Mouse (Mus musculus): ENCODE data around the gene Gm47995.
"Not testable (repeated sequence)": the region's sequence is repeated elsewhere in the genome, so short reads cannot be mapped to it uniquely, and the experiment has no call there.

The Gm47995 gene

DNA sequence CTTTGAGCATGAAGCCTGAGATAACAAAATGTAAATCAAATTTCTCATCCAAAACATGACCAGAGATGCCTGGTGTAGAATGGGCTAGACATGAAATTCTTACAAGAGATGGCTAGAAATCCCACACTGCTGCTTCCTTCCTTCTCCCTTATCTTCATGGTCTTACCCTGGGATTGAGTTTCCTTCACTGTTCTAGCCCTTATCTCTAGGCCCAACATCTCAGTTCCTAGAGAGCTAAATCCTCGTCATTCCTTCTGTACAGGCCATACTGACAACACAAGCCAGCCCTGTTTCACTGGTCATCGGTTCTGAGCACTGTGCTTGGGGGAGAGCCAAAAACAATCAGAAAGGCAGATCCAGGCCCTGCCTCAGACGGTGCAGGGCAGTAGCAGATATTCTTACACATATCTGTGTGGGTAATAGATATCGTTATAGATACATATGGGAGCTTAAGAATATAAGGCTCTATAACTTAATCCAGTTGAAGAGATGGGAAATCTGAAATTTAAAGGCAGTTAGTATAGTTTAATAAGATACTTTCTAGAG lies 11.3 kb upstream of the Gm47995 start:
- DNase-seq, result not testable (repeated sequence)

DNA sequence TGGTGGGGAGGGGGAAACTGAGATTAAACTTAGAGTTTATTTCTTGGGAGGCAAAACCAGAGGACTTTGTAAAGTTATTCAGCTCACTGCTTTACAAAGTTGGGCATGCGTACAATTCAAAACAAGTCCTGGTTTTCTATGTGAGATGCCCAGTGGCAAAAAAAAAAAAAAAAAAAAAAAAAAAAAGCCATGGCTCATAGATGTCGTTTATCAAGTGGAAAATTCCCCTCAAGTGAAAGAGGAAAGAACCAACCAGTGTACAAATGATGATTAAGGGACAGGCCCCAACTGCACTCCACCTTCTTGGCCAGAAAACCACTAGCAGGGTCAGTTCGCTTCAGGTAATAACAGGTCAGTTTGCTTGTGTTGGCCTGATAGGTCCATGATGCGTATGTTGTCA lies 9.8 kb upstream of the Gm47995 start:
- no peak for DNase-seq

DNA sequence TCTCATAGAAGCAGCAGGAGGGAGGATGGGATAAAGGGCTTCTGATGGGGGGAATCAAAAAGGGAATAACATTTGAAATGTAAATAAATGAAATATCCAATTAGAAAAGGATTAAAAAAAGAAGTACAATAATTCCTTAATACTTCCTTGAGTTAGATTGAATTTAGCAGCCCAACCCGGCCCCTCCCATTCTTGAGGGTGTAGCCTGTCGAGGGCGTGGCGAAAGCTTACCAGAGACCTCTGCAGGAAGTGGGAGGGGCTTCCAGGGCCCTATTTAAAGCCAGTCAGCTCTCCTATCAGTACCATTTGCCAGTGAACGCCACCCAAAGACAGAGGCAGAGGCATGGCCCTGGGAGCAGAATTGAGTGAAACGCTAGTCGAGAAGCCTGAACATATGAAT lies 6.2 kb upstream of the Gm47995 start, which contains the start of gene Gm8947:
Gm8947 (plus strand) TSS at position 302 of the 400 bp plus-strand sequence.
- DNase-seq, result not testable (repeated sequence)

DNA sequence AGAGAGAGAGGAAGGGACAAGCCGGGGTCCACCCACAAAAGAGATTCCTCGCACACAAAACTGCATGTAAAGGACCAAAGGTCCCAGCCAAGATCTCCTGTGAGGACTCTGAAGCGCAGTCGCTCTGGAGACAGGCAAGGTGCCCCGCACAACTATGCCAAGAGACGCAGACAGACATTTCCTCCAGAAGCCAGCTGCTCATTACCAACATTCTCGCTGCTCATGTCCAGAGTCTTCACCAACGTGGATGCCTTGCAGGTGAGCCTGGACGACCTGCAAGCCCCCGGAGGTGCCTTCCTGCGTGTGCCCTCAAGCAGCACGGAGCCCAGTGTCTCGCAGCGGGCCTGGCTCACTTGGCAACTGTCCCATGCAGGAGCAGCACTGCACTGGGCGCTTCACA lies 5.5 kb upstream of the Gm47995 start:
- not testable (repeated sequence) for DNase-seq

DNA sequence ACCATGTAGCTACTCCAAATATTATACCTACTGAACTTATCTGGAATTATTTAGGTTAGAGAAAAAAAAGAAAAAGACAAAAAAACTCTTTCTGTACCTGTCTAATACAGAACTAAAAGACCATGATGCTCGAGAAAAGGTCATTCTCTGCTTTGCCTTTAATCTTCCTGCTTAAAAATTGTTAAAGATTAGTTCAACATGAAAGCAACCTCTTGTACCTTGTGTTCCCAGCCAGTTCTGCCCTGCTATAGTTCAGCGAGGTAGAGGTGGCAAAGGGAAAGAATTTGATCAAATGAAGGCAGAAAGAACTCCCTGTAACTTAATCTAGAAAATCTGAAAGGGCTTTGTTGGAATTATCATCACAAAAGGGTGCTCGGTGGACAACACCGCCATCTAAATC lies 2.3 kb upstream of the Gm47995 start:
- DNase-seq, result not testable (repeated sequence)

DNA sequence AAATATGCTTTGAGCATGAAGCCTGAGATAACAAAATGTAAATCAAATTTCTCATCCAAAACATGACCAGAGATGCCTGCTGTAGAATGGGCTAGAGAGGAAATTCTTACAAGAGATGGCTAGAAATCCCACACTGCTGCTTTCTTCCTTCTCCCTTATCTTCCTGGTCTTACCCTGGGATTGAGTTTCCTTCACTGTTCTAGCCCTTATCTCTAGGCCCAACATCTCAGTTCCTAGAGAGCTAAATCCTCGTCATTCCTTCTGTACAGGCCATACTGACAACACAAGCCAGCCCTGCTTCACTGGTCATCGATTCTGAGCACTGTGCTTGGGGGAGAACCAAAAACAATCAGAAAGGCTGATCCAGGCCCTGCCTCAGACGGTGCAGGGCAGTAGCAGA lies 1.6 kb upstream of the Gm47995 start:
- DNase-seq, result not testable (repeated sequence)

DNA sequence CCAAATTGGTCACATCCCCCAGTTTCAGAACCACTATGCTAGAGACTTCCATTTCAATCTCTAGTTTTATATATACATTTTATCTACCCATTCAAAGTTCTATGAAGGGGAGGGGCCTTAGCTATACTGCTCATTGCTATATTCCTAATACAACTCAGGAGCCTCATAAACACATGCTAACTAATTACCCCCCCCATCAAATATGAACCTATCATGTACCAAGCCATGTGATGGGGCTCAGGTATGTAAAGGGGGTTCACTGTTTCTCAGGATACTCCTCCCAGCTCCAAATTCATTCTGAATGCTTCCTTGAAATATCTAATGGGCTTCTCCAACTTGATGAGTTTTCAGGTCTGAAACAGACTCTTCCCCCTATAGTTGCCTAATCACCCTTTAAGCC lies 2.4 kb downstream of the Gm47995 start:
- DNase-seq, result not testable (repeated sequence)

DNA sequence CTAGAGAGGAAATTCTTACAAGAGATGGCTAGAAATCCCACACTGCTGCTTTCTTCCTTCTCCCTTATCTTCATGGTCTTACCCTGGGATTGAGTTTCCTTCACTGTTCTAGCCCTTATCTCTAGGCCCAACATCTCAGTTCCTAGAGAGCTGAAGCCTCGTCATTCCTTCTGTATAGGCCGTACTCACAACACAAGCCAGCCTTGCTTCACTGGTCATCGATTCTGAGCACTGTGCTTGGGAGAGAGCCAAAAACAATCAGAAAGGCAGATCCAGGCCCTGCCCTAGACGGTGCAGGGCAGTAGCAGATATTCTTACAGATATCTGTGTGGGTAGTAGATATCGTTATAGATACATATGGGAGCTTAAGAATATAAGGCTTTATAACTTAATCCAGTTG lies 4.5 kb downstream of the Gm47995 start:
- not testable (repeated sequence) for DNase-seq

DNA sequence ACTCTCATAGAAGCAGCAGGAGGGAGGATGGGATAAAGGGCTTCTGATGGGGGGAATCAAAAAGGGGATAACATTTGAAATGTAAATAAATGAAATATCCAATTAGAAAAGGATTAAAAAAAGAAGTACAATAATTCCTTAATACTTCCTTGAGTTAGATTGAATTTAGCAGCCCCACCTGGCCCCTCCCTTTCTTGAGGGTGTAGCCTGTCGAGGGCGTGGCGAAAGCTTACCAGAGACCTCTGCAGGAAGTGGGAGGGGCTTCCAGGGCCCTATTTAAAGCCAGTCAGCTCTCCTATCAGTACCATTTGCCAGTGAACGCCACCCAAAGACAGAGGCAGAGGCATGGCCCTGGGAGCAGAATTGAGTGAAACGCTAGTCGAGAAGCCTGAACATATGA lies 5.6 kb downstream of the Gm47995 start, which contains the start of gene 3110040M04Rik:
3110040M04Rik (plus strand) TSS at position 304 of the 400 bp plus-strand sequence.
- not testable (repeated sequence) for DNase-seq

DNA sequence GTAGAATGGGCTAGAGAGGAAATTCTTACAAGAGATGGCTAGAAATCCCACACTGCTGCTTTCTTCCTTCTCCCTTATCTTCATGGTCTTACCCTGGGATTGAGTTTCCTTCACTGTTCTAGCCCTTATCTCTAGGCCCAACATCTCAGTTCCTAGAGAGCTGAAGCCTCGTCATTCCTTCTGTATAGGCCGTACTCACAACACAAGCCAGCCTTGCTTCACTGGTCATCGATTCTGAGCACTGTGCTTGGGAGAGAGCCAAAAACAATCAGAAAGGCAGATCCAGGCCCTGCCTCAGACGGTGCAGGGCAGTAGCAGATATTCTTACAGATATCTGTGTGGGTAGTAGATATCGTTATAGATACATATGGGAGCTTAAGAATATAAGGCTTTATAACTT lies 10.2 kb downstream of the Gm47995 start:
- DNase-seq, result not testable (repeated sequence)

DNA sequence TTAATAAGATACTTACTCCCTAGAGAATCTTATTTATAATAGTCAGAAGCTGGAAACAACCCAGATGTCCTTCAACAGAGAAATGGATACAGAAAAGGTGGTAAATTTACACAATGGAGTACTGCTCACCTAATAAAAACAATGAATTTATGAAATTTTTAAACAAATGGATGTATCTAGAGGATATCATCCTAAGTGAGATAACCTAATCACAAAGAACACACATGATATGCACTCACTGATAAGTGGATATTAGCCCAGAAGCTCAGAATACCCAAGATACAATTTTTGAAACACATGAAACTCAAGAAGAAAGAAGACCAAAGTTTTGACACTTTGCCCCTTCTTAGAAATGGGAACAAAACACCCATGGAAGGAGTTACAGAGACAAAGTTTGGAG lies 10.7 kb downstream of the Gm47995 start:
- DNase-seq, result not testable (repeated sequence)

DNA sequence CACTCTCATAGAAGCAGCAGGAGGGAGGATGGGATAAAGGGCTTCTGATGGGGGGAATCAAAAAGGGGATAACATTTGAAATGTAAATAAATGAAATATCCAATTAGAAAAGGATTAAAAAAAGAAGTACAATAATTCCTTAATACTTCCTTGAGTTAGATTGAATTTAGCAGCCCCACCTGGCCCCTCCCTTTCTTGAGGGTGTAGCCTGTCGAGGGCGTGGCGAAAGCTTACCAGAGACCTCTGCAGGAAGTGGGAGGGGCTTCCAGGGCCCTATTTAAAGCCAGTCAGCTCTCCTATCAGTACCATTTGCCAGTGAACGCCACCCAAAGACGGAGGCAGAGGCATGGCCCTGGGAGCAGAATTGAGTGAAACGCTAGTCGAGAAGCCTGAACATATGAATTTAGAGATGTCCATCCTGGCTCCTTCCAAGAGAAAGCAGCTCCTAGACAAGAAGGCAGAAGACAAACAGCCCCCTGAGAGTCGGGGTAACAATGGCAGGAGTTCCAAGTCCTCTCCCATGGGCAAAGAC lies 11.6 kb downstream of the Gm47995 start, which contains the start of gene Gm47996:
Gm47996 (plus strand) TSS at position 308 of the 532 bp plus-strand sequence.
- DNase-seq, result not testable (repeated sequence)

DNA sequence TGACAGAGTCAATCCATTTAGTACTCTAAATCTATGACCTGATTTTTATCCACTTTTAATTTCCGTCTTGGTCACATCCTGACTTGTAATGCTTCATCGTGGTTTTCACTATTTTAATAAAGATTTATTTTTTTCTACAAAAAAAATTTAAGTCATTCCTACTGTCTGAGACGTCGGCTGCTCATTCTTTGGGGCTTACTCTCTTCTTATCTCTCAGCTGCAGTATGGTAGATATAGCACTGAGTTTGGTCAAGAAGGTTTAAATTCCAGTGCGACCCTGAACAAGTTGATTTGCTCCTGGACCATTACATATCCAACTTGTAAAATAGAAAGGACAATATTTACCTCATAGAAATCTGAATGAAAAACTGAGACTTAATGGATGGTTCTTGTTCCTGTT lies 13.4 kb downstream of the Gm47995 start:
- DNase-seq, result not testable (repeated sequence)

DNA sequence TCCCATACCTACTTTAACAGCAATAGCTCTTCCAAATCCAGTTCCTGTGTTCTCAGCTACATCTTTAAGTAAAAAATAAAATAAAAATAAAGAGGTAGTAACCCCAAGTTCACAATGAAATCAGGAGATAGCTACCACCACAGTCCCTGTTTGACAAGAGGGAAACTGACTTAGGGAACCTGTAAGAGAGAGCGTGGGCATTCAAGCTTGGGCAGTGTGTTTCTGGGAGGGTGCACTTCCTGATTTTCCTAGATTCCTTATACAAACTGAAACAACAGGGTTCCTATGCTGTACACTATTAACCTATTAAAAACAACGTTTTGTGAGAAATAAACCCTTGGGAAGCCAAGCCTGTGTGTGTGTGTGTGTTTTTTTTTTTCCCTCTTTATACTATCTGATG lies 16.6 kb downstream of the Gm47995 start:
- DNase-seq, result no peak

DNA sequence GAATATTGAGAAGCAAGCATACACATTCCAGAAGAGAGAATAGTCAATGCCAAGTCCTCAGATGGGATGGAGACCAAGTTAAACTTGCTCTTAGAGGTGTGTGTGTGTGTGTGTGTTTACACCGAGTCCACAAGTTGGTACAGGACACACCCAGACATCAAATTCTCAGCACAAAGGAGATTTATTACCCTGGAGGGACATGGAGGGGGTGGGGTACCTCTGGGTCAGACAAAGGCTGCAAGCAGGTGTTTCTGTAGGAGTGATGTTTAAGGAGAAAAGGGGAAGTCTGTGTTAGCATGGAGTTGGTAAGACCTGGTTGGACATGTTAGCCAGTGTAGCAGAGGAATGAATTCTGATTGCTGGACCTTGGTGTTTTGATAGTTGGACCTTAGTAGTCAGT lies 17.7 kb downstream of the Gm47995 start:
- no peak for DNase-seq

DNA sequence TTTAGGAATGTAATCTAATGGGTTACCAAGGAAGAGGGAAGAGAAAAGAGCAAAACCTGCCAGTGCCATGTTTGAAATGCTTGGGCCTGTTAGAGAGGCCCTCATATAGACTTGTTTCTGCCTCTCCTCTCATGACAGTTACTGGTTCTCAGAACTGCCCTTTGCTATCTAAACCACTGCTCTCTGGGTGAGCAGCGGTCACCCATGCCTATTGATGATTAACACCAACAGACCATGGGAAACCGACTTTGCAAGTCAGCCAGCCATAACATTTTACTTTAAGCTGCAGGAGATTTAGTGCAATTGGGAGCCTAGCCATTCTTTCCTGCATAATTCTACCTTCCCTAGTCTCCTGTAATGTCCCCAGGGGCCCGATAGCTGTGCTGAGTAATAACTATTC lies 18.2 kb downstream of the Gm47995 start:
- no peak for DNase-seq

DNA sequence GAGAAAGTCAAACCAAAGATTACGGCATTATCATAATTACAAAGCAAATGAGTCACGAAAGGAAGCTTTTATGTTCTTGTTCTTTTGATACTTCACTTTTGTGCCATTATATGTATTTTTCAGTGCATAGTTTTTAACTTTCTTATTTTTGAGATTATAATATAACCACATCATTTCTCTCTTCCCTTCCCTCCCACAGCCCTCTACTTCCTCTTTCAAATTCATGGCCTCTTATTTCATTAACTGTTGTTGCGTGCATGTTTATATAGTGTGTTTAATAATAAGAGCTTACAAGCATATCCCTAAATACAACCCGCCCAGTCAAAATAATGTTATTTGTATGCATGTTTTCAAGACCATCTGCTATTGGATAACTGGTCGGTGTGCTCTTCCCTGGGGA lies 20.8 kb downstream of the Gm47995 start:
- DNase-seq, result no peak

DNA sequence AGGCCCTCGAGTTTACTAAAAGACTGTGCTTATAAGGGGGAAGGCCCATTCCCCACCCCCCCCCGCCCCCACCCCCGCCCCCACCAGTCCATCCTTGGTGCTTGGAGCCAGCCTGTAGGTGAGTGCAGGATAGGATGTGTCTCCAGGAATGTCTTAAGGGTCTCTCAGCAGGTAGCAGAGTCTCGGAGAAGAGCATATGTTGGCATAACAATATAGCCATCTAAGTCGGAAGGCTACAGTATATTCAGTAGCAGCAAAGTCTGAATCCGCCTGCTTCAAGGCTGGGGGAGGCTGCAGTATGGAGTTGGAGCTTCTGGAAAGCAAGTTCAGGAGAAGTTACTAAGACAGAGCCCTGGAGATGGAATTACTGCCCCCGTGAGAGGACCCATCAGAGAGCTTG lies 21.9 kb downstream of the Gm47995 start:
- no peak for DNase-seq

DNA sequence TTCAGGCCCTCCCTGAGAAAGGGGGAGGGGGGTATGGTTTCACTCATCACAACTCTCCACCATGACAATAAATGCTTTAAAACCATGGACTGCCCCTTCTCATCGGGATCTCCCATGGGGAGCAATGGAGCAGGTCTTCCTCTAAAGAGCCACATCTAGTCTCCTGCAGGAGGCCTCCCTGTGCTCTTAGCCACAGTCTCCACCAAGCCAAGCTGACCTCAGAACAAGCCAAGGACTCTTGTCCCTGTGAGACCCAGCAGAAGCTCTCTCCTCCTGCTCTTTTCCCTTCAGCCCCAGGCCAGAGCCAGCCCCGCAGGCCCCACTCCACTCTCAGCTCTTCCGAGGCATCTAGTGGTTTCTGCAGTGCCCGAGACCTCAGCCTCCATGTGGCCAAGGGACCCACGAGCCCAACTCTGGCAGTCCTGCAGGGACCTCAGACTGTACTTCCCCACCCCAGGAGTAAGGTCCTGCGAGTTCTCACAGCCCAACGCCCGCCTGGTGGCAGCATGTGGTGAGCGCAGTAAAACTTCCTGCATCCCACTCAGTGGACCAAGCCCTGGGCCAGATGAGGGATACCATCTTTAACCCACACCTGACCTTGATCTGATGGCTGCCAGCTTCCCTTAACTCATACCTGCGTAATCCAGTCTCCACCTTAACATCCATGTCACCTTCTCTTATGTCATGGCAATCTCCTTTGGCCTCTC lies 24.5 kb downstream of the Gm47995 start:
- no peak for DNase-seq

DNA sequence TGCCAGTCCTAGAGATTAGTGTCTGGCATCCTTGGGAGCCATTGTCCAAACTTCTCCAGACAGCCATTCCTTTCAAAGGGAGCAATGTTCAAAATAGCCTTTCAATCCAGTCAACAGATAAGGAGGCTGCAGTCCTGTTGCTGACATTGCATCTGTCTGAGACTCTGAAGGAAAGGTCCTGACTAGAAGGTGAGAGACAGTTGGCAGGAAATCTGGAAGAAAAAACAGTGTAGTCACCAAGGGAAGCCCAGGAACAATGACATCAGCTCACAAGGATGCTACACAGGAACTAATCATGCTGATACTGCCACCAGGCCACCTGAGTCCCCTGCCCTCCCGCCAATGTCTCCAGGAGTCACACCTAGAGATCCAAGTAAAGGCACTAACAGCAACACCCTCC lies 25.1 kb downstream of the Gm47995 start:
- no peak for DNase-seq

DNA sequence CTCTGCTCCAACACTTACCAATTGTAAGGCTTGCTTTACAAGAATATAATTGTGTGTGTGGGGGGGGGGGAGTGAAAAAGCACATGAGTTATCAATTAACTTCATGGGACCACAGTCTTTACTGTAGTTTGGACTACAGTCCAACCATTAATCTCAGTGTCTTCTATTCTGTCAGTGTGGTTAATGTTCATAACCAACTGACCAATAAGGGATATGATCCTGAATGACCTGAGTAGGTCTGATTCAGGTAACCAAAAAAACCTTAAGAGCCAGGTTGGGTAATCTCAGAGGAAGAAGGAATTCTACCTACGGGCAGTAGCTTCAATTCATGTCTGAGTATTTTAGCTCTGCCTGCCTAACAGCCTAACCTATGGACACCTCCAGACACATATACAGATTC lies 26.3 kb downstream of the Gm47995 start:
- DNase-seq, result no peak

DNA sequence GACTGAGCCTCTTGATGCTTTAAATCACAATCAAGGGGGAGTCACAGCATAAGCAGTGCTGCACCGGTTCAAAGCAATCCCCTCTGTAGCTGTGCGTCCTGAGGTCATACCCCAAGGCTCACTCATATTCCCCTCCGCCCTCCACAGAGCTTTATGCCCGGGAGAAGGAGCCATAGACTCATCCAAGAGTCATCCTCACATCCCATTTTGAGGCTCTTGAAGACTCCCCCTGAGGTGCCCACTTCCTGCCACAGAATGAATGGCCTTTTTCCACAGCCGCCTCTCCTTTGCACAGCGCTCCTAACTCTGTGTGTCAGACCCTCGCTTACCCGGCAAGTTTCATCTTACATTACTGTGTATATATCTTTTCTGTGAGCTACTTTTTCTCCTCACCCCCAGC lies 29.3 kb downstream of the Gm47995 start:
- no peak for DNase-seq

DNA sequence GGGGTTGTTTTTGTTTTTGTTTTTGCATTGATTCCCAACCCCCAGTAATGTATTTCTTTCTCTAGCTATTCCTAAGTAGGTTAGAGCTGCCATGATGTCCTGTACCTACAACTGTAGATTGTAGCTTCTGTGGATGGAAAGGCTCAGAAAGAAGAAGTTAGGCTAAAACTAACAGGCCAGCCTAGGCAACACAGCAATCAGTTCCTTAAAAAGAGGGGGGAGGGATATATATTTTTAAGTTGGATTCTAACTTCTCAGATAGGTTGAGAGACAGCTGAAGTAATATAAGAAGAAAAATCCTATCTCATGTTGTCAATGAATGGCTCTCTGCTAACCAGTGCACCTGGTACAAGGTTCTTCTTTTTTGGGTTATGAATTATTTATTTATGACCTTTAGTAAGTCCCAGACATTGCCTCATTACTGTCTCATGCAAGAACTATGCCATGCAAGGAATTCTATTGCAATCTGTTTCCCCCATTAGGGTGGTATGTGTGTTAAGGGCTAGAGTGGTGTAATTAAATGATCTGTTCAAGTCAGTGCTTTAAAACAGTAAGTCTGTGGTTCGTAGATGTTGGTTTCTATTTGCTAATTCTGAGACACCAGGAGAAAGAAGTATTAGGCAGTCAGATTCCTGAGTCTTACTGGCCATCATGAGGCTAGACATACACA lies 30.2 kb downstream of the Gm47995 start:
- no peak for DNase-seq

DNA sequence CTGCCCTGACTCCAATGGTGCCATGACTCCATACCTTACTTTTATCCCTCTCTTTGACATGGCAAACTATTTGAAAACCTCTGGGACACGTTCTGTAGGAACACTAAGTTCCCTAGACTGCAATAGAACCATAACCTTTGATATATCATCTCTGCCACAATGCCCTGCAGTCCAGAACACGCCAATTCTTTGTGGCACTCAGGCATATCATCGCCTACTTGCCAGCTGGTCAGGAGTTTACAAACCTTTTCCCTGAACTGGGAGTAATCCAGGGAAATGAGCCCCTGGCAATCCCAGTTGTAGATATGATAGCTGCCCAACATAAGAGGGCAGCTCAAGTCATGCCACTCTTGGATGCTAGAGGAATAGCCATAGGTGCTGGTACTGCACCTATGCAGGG lies 34.1 kb downstream of the Gm47995 start:
- no peak for DNase-seq
